Mouse (Mus musculus): ENCODE data around the gene Trmt44. TPM values are rescaled to one million over a fixed set of nuclear protein-coding genes. Genes with fewer than 3 reads are reported as not detected.

Trmt44 gene
- polyA plus RNA-seq, 1 experiment from 2014 or later: 6.0 TPM

DNA sequence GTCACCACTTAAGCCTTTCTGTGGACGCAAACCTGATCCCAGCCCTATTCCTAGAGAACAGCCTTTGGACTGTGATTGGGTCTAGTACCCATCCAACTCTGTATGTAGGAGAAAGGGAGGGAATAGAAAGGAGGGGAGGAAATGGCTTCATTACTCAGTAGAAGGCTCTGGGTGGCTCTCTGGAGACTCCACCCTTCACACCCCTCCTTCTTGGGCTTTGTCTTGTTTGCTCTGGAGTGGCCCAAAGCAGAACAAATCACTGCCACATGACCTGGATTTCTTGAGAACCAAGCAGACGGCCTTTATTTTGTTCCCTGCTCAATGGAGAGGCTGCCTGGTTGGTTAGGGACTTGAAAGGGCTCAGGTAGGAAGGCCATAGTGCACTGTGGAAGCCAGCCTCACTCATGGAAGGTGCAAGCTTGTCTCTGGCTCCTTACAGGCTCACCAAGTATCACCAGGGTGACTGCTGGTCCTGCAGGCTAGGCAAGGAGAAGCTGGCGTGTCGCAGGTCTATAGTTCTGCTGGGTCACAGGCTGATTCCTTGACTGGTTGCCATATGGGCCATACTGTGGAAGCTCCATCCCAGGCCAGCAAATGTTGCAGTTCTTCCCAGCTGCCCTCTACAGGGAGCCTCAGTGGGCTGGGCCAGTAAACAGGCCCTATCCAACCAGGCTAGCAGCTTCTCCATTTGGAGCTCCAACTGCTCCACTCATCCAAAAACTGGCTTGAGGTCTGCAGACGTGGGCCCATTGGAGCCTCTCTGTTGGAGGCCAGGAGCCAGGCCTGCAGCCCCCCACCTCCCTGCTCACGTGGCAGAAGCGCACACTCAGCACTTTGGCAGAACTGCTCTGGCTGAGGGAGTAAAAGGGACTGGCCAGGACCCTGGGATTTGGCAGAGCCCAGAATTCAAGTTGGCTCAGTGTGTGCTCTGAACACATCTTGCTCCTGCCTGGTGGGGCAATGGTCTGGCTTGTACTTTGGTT is 22.7 kb downstream of the Trmt44 start:
- DNase-seq (ENCODE audit: low spot score): no peak

DNA sequence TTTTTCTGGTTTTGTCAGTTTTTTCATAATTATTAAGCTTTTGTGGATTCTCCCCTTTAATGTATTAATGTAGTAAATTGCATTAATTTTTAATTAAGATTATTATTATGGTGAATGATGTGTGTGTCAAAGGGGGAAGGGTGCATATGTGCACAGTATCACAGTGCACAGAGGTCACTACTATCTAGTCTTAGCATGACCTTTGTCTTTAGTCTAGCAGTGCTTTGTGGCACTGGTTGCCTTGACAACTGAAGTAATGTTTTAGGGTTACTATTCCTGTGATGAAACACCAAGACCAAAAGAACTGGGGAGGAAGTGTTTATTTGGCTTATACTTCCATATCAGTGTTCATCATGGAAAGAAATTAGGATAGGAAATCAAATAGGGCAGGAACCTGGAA is 28.7 kb downstream of the Trmt44 start:
- DNase-seq (ENCODE audit: low spot score): no peak

DNA sequence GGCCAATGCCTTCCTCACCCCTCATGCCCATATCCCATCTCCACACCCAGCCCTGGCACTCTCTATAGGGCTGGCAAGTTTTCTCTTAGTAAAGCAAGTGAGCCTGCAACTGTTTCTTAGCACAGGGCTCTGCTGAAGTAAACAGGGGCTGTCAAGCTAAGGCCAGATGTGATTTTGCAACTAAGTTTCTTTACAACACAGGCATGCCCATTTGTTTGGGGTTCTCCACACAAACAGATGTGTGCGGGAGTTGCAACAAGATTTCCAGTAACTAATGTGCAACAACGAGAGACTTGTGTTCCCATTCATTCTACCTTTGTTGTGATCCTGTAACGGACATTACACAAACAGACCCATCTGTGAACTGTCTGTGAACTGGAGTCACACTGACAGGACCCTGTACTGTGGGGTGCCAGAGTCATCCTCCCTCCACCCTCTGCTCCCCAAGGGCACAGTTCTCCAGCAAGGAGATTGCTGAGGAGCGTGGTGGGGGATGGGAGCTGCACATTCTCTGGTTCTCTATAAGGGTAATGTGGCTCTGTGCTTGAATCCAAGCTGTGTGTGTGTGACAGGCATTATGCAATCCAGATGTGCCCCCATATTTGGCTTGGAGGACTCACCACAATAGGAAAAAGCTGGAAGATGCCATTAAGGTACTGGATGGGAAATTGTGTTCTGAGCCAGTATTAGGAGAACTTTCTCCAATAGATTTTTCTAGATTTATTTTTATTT is 33.6 kb downstream of the Trmt44 start:
- no peak for DNase-seq (ENCODE audit: low spot score)

DNA sequence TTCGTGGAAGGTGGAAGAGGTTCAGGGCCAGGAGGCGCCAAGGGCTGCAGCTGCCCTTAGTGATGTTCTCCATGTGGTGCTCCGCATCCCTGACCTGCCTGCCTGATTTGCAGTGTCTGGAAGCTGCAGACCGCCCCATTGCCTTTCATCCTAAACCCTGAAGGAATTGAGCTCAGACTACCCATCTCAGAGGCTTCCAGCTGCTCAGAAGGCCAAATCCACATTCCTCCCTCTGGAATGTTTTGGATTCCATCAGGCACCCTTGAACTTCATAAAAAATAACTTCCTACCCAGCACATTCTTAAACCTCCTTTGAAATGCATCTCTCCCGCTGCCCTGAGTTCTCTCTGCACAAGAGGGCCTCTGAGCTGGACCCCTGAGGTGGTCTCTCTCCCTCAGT is 34.3 kb downstream of the Trmt44 start:
- no peak for DNase-seq (ENCODE audit: low spot score)

DNA sequence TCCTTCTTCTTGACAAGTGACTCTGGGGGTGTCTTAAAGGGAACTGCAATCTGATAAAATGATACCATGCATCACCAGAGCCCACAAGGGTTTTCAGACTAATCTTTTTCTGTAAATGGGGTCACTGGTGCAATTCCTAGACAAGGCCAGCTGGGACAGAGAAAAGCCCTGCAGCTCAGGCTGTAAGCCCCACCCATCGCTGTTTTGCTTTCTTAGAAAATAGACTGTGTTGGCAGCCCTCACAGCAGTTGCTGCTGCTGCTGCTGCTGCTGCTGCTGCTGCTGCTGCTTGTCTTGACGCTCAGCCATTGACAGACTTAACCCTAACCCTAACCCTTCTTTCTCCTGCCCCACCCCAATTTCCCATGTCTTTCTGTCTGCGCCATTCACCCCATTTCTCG is 35.3 kb downstream of the Trmt44 start:
- no peak for DNase-seq (ENCODE audit: low spot score)

DNA sequence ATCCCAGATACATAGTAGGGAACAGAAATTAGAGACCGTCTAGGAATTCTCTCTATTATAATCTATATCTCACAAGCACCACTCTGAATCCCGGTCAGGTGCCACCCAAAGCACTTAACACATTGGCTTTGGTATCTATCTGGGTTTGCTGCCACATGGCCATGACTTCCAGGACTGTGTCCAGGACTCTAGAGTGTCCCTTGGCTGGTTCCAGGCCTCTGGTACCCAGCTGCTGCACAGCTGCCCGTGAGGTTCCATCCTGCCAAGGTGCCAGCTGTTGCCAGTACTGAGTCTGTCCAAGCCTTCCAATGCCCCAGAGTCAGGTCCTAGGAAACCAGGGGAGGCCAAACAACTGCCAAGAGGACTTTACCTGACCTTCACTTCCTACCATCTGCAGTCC is 36.8 kb downstream of the Trmt44 start:
- DNase-seq (ENCODE audit: low spot score): no peak

DNA sequence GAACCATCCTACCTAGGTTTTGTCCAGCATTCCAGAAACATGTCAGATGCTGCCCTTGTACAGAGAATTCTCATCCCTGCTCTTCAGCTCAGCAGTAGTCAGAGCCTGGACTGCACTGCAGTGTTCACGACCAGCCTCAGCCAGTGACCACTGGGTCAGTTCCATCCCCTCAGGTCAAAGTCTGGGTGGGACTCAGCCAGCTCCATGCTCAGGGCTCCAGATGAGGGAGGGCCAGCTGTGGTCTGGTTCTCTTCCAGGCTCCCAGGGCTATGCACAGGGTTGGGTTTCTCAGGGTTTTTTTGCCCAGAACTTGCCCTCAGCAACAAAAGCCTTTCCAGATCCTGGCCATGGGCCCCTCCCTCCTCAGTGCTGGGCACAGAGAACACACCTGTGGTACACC is 37.4 kb downstream of the Trmt44 start:
- DNase-seq (ENCODE audit: low spot score): no peak

DNA sequence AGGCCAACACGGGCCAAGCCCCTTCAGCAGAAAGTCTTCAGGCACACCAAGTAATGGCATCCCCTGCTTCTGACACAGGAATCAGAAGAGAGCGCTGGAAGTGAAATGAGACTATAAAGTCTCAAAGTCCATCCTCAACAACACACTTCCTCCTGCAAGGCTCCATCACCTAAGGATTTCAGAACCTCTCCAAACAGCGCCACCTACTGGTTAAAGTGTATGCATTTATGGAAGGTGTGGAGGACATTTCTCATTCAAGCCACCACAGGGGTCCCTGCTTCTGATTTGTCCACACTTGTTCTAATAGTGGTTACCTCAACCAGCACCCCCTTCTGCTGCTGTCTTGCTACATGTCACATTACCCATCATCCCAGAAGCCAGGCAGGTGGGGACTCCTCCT is 38.6 kb downstream of the Trmt44 start:
- no peak for DNase-seq (ENCODE audit: low spot score)

DNA sequence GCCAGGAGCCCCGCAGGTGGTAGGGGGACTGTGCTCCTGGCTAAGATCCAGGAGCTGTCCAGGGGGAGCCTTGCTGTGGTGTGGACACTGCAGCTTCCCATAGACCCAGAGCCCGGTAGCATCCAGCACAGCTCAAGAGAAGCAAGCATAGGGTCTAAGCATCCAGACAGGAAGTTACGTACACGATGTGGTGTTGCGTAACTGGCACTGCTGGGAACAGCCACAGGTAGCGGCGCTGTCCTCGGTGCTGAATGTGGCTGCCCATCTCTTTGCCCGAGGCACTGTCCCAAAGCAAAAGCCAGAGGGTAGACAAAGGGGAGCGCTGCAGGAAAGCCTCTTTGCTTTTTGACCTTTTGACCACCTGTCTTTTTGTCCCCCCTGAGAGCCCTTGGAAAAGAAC is 43.3 kb downstream of the Trmt44 start:
- DNase-seq (ENCODE audit: low spot score): peak; percentile 47

DNA sequence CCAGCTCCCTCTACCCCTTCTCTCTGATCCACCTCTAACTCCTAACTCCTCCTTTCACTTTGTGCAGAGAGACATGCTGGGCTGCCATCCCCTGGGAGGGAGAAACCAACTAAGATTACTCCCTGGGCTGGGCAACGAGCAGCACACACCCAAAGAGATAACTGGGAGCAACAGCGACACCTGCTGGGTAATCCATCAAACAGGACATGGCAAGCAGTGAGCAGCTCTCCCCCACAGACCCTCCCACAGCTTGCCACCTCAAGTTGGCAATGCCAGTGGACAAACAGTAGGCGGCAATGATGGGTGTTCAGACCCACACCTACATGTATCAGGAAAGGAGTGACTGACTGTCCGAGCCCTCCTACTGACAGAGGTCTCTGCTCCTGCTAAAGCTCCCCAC is 44.4 kb downstream of the Trmt44 start:
- peak; percentile 33 for DNase-seq (ENCODE audit: low spot score)

DNA sequence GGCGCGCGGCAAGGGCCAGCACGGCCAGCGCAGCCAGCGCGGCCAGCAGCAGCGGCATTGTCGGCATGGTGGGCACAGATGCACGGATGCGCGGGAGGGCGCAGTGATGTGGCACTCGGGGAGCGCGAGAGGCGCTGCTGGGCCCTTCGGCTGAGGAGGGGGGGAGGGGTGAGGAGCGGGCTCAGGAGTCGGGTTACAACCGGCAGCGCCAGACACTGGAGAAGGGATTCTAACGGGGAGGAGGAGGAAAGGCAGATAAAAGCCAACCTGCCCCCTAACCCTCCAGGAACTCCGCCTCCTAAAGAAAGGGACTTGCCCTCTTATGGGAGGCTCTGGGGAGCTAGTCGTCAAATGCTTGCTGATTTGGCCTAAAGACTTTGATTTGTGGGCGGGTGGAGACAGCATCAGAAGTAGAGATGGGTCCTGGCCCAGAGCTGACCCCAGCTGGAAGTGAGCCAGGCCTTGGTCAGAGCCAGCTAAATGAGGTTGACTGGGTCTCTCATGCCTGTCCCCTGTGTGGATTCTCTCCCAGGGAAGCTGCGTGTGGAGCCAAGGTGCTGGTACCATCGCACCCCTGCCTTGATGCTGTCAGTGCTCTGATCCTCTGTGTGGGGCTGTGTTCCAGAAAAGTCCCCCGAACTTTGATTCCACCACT is 49.3 kb downstream of the Trmt44 start, which contains the start of gene Cpz:
TSS of gene Cpz (minus strand) at position 230 of the 655 bp plus-strand sequence.
- DNase-seq (ENCODE audit: low spot score): no peak

DNA sequence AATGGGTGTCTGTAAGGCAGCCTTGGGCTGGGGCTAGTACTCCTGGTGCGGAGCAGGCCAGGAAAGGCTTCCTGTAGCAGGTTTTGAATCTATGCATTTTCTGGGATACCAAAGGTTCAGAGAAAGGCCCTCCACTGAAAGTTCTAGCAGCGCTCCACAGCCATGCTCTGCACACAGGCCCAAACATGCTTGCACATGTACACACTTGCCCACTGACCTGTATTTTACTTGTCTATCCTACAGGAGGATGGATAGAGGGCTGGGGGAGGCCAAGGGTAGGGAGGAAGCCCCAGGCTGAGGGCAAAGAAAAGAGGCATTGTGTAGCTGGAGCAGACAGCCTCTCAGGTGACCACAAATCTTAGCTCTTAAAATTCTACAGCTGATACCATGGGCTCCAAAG is 50.5 kb downstream of the Trmt44 start:
- DNase-seq (ENCODE audit: low spot score): no peak

DNA sequence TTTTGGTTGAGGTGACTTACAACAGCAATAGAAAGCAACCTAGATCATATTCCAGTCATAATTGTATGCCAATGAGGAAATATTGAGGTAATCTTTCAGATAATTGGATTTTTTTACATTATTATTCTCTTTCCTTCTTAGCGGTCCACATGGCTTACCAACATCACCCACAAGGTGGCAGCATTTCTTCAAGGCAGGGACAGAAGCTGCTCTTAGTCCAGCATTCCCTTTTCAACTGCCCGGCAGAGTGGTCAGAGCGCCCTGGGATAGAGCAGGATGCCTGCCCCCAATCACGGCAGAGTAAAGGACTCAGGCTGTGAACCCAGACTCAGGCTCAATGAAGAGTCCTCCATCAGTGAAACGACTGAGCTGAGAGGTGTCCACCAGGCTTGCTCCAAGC is 51.1 kb downstream of the Trmt44 start:
- DNase-seq (ENCODE audit: low spot score): peak; percentile 12

DNA sequence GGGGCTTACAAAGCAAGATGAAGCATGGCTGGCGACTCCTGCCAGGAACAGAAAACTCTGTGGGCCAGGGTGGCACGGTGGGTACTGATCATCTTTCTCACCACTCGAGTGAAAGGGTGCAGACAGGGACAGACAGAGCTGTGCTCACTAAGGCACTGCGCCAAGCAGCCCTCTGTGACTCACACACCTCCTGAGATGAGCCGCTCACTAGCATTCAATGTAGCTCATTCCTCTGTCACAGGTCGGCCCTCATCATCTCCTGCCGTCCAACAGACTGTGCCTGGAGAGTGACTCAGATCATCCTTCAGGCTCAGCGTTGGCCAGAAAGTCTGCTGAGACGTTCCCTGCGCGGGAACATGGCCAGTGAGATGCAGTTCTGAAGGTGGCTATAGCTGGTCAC is 58.1 kb downstream of the Trmt44 start:
- DNase-seq (ENCODE audit: low spot score): no peak

DNA sequence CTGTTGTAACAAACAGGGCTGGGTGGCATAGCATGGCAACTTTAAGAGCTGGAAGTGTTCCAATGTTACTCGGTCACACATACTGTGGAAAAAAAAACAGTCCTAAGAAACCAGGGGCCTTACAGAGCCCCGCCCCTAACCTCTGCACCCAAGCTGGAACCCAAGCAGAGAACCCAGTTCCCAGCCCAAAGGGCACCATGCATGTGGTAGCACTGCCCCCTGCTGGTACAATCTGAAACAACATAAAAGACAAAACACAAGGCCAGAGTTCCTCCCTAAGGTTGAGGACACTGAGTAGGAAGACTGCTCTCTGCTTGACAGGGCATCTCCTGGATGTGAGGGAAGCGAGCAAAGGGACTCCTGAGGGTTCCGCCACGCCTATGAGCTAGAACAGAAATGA is 64.3 kb downstream of the Trmt44 start:
- peak; percentile 43 for DNase-seq (ENCODE audit: low spot score)

Other genes starting within 250 kb of the Trmt44 start
- gene Hmx1, start 186.0 kb downstream of the Trmt44 start, polyA plus RNA-seq (2015; fragmentation: Nextera tagmentation; extraction: Ambion mirVana): 0.14 TPM in 1 of 2 replicates, not detected in the other
- 0.60 and 0.72 TPM in 2 replicates for gene Cpz, start 49.4 kb downstream of the Trmt44 start, polyA plus RNA-seq (2015; fragmentation: Nextera tagmentation; extraction: Ambion mirVana)
- gene Acox3, start 8.0 kb upstream of the Trmt44 start, polyA plus RNA-seq (2015; fragmentation: Nextera tagmentation; extraction: Ambion mirVana): 15.2 TPM in 2 replicates
- 8.9 and 10.4 TPM in 2 replicates for gene Htra3, start 104.7 kb upstream of the Trmt44 start, polyA plus RNA-seq (2015; fragmentation: Nextera tagmentation; extraction: Ambion mirVana)
- 2.1 and 2.2 TPM in 2 replicates for gene Sh3tc1, start 164.9 kb upstream of the Trmt44 start, polyA plus RNA-seq (2015; fragmentation: Nextera tagmentation; extraction: Ambion mirVana)
- 0.74 and 0.91 TPM in 2 replicates for gene Ablim2, start 182.8 kb upstream of the Trmt44 start, polyA plus RNA-seq (2015; fragmentation: Nextera tagmentation; extraction: Ambion mirVana)

Measured in thymus, postnatal 0 days (tissue).